Mouse (Mus musculus) frontal cortex, postnatal 14 days (tissue): ENCODE measurements around the gene Chrm3.
"Not testable (repeated sequence)": the region's sequence is repeated elsewhere in the genome, so short reads cannot be mapped to it uniquely, and the experiment has no call there.

Source experiments
- DNase-seq, 2 experiments: peaks; one replicate each; pipeline ENCODE4 v3.0.0; 2022; ENCODE audit warnings: low spot score in 2 of 2

The Chrm3 gene

GRCm38 (mm10) chr13:10360777-10361176, at the start of gene Chrm3:
Gene Chrm3 (minus strand): TSS chr13:10360847.
- DNase-seq, result peak; percentile 53 to 64

- DNase-seq, result no peak
Observed at GRCm38 (mm10) chr13:10394364-10394763, 33.7 kb upstream of the Chrm3 start.

GRCm38 (mm10) chr13:10375487-10375886, 14.8 kb upstream of the Chrm3 start:
- not testable (repeated sequence) for DNase-seq

GRCm38 (mm10) chr13:10360199-10360694, 400 bp downstream of the Chrm3 start:
- DNase-seq, result peak in 1 of 2 experiments; percentile 6

GRCm38 (mm10) chr13:10359516-10360198, 990 bp downstream of the Chrm3 start:
- peak; percentile 6 to 28 for DNase-seq

- no peak for DNase-seq
Observed at GRCm38 (mm10) chr13:10355796-10356195, 4.9 kb downstream of the Chrm3 start.

GRCm38 (mm10) chr13:10354885-10355575, 5.6 kb downstream of the Chrm3 start:
- DNase-seq, result no peak

GRCm38 (mm10) chr13:10352141-10352540, 8.5 kb downstream of the Chrm3 start:
- DNase-seq, result no peak

- no peak for DNase-seq
Observed at GRCm38 (mm10) chr13:10344362-10344761, 16.3 kb downstream of the Chrm3 start.

GRCm38 (mm10) chr13:10335558-10335957, 25.1 kb downstream of the Chrm3 start:
- DNase-seq, result no peak

- no peak for DNase-seq
Observed at GRCm38 (mm10) chr13:10332762-10333161, 27.9 kb downstream of the Chrm3 start.

GRCm38 (mm10) chr13:10309811-10310210, 50.8 kb downstream of the Chrm3 start:
- no peak for DNase-seq

GRCm38 (mm10) chr13:10295160-10295559, 65.5 kb downstream of the Chrm3 start:
- DNase-seq, result no peak

- no peak for DNase-seq
Observed at GRCm38 (mm10) chr13:10284331-10284730, 76.3 kb downstream of the Chrm3 start.

GRCm38 (mm10) chr13:10274907-10275306, 85.7 kb downstream of the Chrm3 start:
- DNase-seq, result no peak

GRCm38 (mm10) chr13:10263784-10264183, 96.9 kb downstream of the Chrm3 start:
- DNase-seq, result no peak

- DNase-seq, result no peak
Observed at GRCm38 (mm10) chr13:10253049-10253448, 107.6 kb downstream of the Chrm3 start.

GRCm38 (mm10) chr13:10251499-10252179, 109.0 kb downstream of the Chrm3 start:
- DNase-seq, result no peak

- DNase-seq, result no peak
Observed at GRCm38 (mm10) chr13:10244243-10244998, 116.2 kb downstream of the Chrm3 start.

GRCm38 (mm10) chr13:10240238-10240637, 120.4 kb downstream of the Chrm3 start:
- no peak for DNase-seq

GRCm38 (mm10) chr13:10239825-10240224, 120.8 kb downstream of the Chrm3 start:
- no peak for DNase-seq

- DNase-seq, result no peak
Observed at GRCm38 (mm10) chr13:10237616-10238015, 123.0 kb downstream of the Chrm3 start.
